Mouse (Mus musculus) spleen, adult 2 months (tissue): Measurements from ENCODE around the gene Slc13a4. TPM values are rescaled to one million over a fixed set of nuclear protein-coding genes. Genes with fewer than 3 reads are reported as not detected.

ENCODE experiments used
- DNase-seq, 2 experiments: peaks; one replicate each; pipeline versions ENCODE4 v3.0.0 to v3.0.0-alpha.2; 2012 to 2021; ENCODE audit warnings: low spot score in 2 of 2, low read depth in 1 of 2
- H3K27ac ChIP-seq: fragments of 200-500 bp; 2 replicates; pipeline ENCODE4 v1.5.1; 2012; ENCODE audit warnings: low read length, inconsistent platforms; ENCODE audit not compliant: insufficient read depth
- H3K27me3 ChIP-seq: fragments of 200-500 bp; 2 replicates; pipeline ENCODE4 v1.6.1; 2012; ENCODE audit warnings: mild to moderate bottlenecking, moderate library complexity, low read length, inconsistent platforms; ENCODE audit not compliant: control insufficient read depth, insufficient read depth
- H3K36me3 ChIP-seq: fragments of 200-500 bp; 2 replicates; pipeline ENCODE4 v1.6.1; 2012; ENCODE audit warnings: mild to moderate bottlenecking, low read length, inconsistent platforms; ENCODE audit not compliant: control insufficient read depth, insufficient read depth
- H3K4me1 ChIP-seq: fragments of 200-500 bp; 2 replicates; pipeline ENCODE4 v1.6.1; 2011; ENCODE audit warnings: inconsistent platforms; ENCODE audit not compliant: control insufficient read depth, insufficient read depth, insufficient read length
- H3K4me3 ChIP-seq: fragments of 200-500 bp; 2 replicates; pipeline ENCODE4 v1.5.1; 2011; ENCODE audit warnings: mild to moderate bottlenecking, inconsistent platforms; ENCODE audit not compliant: insufficient read depth, insufficient read length; ENCODE audit errors: extremely low read depth
- CTCF ChIP-seq: fragments of 200-500 bp; IDR thresholded peaks from 2 replicates; pipeline ENCODE4 v1.5.1; 2011; ENCODE audit warnings: mild to moderate bottlenecking, inconsistent platforms; ENCODE audit not compliant: insufficient read depth, insufficient read length, insufficient replicate concordance; ENCODE audit errors: extremely low read depth
- POLR2A ChIP-seq: fragments of 200-500 bp; IDR thresholded peaks from 2 replicates; pipeline ENCODE4 v1.6.1; 2011; ENCODE audit warnings: low read depth, low read length, inconsistent platforms
- WGBS: fragments of 180-500 bp; shearing (Covaris S2); methylation state at CpG from one replicate; pipeline ENCODE4 v1.1.7; 2018; 5-methylcytosine and 5-hydroxymethylcytosine counted together
- polyA plus RNA-seq: library from polyadenylated mRNA; depleted of rRNA; stranded (reverse); fragments of >200 nt; gene quantifications from 2 replicates; pipeline ENCODE4 v1.2.3, GENCODE M21; 2012

Slc13a4 gene
- polyA plus RNA-seq, 1 experiment = 0.02 TPM

- TF ChIP-seq POLR2A (no peak), CTCF (no peak)
- Histone ChIP-seq H3K4me3 (no peak overlapping the region), H3K4me1 (peaks cover 8% of the 10 kb centered on the region), H3K27ac (no peak overlapping the region), H3K27me3 (no peaks in the 10 kb centered on the region), H3K36me3 (peaks cover 8% of the 10 kb centered on the region)
- no peak for DNase-seq
- 76% methylated on average over 5 of the region's 5 CpGs for WGBS
These were observed 48.4 kb downstream of the Slc13a4 start for GRCm38 (mm10) chr6:35259526-35259925.

GRCm38 (mm10) chr6:35258922-35259321, 49.0 kb downstream of the Slc13a4 start:
- H3K27ac ChIP-seq = no peak overlapping the region
- WGBS = 82% methylated on average over 2 of the region's 2 CpGs
- peaks cover 13% of the 10 kb centered on the region for H3K4me1 ChIP-seq
- no peaks in the 10 kb centered on the region for H3K27me3 ChIP-seq
- no peak overlapping the region for H3K4me3 ChIP-seq
- H3K36me3 ChIP-seq = peaks cover 8% of the 10 kb centered on the region
- TF ChIP-seq CTCF = no peak
- no peak for TF ChIP-seq POLR2A
- DNase-seq = no peak

DNA sequence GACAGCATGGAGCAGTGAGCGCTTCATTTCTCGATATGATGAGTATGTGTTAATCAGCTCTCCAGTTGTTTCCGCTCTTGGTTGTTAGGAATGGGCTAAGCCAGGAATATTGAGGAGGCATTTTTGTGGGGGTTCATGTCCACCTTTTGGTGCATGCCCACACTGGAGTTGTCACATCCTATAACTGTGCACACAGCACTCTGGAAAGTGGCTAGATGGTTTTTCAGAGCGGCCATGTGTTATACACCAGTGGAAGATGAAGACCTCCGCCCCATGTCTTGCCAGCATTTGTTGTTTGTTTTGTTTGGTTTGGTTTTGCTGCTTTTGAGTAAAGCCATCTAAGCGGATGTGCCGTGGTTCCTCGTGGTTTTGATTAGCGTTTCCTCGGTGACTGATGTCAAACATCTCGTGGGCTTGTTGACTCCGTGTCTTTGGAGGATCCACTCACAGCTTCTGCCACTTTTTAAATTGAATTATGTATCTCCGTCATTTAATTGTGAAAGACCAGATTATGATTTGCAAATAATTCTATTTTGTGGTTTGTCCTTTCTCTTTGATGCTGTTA, 50.2 kb downstream of the Slc13a4 start:
- DNase-seq = peak in 1 of 2 experiments; percentile 23
- no peak for TF ChIP-seq CTCF
- TF ChIP-seq POLR2A = no peak
- H3K27me3 ChIP-seq = no peaks in the 10 kb centered on the region
- no peak overlapping the region for H3K27ac ChIP-seq
- H3K36me3 ChIP-seq = peaks cover 7% of the 10 kb centered on the region
- no peak overlapping the region for H3K4me3 ChIP-seq
- 63% methylated on average over 13 of the region's 13 CpGs for WGBS
- peaks cover 13% of the 10 kb centered on the region for H3K4me1 ChIP-seq

DNA sequence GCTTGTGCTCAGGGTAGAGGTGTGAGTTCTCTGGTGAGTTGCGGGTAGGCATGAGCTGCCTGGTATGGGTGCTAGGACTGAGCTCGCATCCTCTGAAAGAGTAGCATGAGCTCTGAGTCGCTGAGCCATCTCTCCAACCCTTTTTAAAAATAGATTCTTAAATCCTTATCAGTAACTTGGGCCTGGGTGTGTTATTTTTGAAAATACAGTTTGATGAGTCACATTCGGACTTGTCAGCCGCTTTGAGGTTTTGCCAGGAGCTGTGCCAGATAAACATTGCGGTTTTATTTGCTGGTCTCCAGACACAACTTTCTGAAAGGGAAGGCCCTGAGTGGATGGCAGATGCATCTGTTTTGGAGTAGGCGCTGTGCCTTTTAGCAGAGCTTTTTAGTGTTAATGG, 51.2 kb downstream of the Slc13a4 start:
- peaks cover 5% of the 10 kb centered on the region for H3K36me3 ChIP-seq

GRCm38 (mm10) chr6:35255017-35255416, 52.9 kb downstream of the Slc13a4 start:
- no peaks in the 10 kb centered on the region for H3K27me3 ChIP-seq
- TF ChIP-seq POLR2A (no peak), CTCF (no peak)
- DNase-seq = no peak
- no peak overlapping the region; the same call in 1 of the 2 replicates for H3K27ac ChIP-seq
- H3K4me1 ChIP-seq = peaks cover 13% of the 10 kb centered on the region
- 83% methylated on average over 12 of the region's 12 CpGs for WGBS
- H3K36me3 ChIP-seq = no peaks in the 10 kb centered on the region
- H3K4me3 ChIP-seq = no peak overlapping the region

More for the DNA sequence above, 51.2 kb downstream of the Slc13a4 start:
- Histone ChIP-seq H3K27me3 (no peaks in the 10 kb centered on the region), H3K4me1 (peaks cover 13% of the 10 kb centered on the region), H3K4me3 (no peak overlapping the region), H3K27ac (no peak overlapping the region)
- DNase-seq = no peak
- 29% methylated on average over 7 of the region's 7 CpGs for WGBS
- no peak for TF ChIP-seq CTCF
- TF ChIP-seq POLR2A = no peak

- no peaks in the 10 kb centered on the region for H3K36me3 ChIP-seq
- H3K27me3 ChIP-seq = no peaks in the 10 kb centered on the region
- H3K27ac ChIP-seq = peak overlapping the region; percentile 9; the same call in 1 of the 2 replicates
- 0 out of 2 replicates have a peak overlapping the region, but pooled peaks have one; percentile 2 for H3K4me3 ChIP-seq
- peaks cover 13% of the 10 kb centered on the region for H3K4me1 ChIP-seq
- 52% methylated on average over 9 of the region's 9 CpGs for WGBS
- TF ChIP-seq CTCF = no peak
- TF ChIP-seq POLR2A = no peak
- peak; percentile 5 to 22 for DNase-seq
These were observed 53.6 kb downstream of the Slc13a4 start for GRCm38 (mm10) chr6:35254136-35254904.

GRCm38 (mm10) chr6:35253474-35253873, 54.5 kb downstream of the Slc13a4 start:
- WGBS = 62% methylated on average over 5 of the region's 5 CpGs
- Histone ChIP-seq H3K27me3 (no peaks in the 10 kb centered on the region), H3K27ac (no peak overlapping the region), H3K4me1 (peaks cover 11% of the 10 kb centered on the region), H3K4me3 (no peak overlapping the region), H3K36me3 (no peaks in the 10 kb centered on the region)
- TF ChIP-seq POLR2A (no peak), CTCF (no peak)
- no peak for DNase-seq
